In the genomic region with DNA sequence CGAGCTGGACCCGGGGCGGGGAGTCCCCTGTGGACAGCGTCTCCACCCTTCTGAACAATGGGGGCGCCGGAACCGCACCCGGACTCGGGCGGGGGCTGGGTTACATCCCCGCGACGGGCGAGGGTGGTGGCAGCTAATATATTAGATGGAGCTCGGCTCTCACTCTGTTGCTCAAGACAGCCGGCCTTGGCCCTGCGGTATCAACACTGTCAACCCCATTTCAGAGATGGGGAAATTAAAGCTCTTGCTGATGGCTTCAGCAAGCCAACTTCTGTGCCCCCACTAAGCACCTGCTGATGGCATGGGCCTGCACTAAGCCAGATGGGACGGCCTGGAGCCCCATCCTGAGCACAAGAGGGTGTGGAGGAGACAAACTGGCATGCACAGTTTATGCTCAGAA, we compare ENCODE assay signal across 8 mouse cellular contexts. TPM values are rescaled to one million over a fixed set of nuclear protein-coding genes. Genes with fewer than 3 reads are reported as not detected.
DNase-seq lines count a peak whose midpoint lies in the region; ATAC-seq and TF ChIP-seq lines count a peak whose summit lies in the region.

No protein-coding gene starts in this region.

- TF ChIP-seq CTCF in liver, adult 2 months (IDR thresholded peaks at IDR 0.05; ENCODE audit: low read depth, low read length) = no peak

- peaks cover 10% of the 10 kb centered on the region for H3K4me1 ChIP-seq in liver, adult 2 months (ENCODE audit: control insufficient read depth, insufficient read depth, low read length)
- peaks cover 28% of the 10 kb centered on the region for H3K4me1 ChIP-seq in embryonic facial prominence, embryonic 14.5 days (ENCODE audit: control insufficient read depth, insufficient read depth, low read length)
- peaks cover 33% of the 10 kb centered on the region for H3K4me1 ChIP-seq in limb, embryonic 10.5 days
- peaks cover 31% of the 10 kb centered on the region for H3K4me1 ChIP-seq in neural tube, embryonic 14.5 days (ENCODE audit: control insufficient read depth, insufficient read depth, low read length)

- H3K4me3 ChIP-seq in liver, adult 2 months (ENCODE audit: insufficient read depth, low read depth, low read length) = peak overlapping the region; percentile 84
- H3K4me3 ChIP-seq in embryonic facial prominence, embryonic 14.5 days (ENCODE audit: low read depth, low read length) = peak overlapping the region; percentile 88
- peak overlapping the region; percentile 80 for H3K4me3 ChIP-seq in limb, embryonic 10.5 days
- peak overlapping the region; percentile 83 for H3K4me3 ChIP-seq in neural tube, embryonic 14.5 days (ENCODE audit: low read depth, low read length)

- WGBS in liver, adult 2 months = 0% methylated on average over 18 of the region's 18 CpGs
- WGBS in embryonic facial prominence, embryonic 14.5 days = 1% methylated on average over 16 of the region's 18 CpGs
- WGBS in limb, embryonic 10.5 days = under 1% methylated on average over 18 of the region's 18 CpGs
- under 1% methylated on average over 17 of the region's 18 CpGs for WGBS in neural tube, embryonic 14.5 days

- no peaks in the 10 kb centered on the region for H3K9me3 ChIP-seq in embryonic facial prominence, embryonic 14.5 days (ENCODE audit: control insufficient read depth, low read length)
- H3K9me3 ChIP-seq in limb, embryonic 10.5 days (replicated peaks) = no peaks in the 10 kb centered on the region
- no peaks in the 10 kb centered on the region for H3K9me3 ChIP-seq in neural tube, embryonic 14.5 days (ENCODE audit: control insufficient read depth, low read length)

- H3K27ac ChIP-seq in liver, adult 2 months (replicated peaks; ENCODE audit: insufficient read depth, low read depth, low read length) = peak overlapping the region; percentile 64
- H3K27ac ChIP-seq in embryonic facial prominence, embryonic 14.5 days (replicated peaks; ENCODE audit: low read depth, low read length) = peak overlapping the region; percentile 93
- peak overlapping the region; percentile 99 for H3K27ac ChIP-seq in limb, embryonic 10.5 days
- peak overlapping the region; percentile 100 for H3K27ac ChIP-seq in neural tube, embryonic 14.5 days (ENCODE audit: low read depth, low read length)

- H3K4me2 ChIP-seq in embryonic facial prominence, embryonic 14.5 days (ENCODE audit: low read depth, low read length) = peak overlapping the region; percentile 73
- H3K4me2 ChIP-seq in neural tube, embryonic 14.5 days (ENCODE audit: low read depth, low read length) = peak overlapping the region; percentile 92

- DNase-seq in liver, adult 2 months (ENCODE audit: extremely low read depth, low read depth, low spot score) = peak; percentile 43
- no peak for DNase-seq in liver
- peak; percentile 41 for DNase-seq in embryonic facial prominence, embryonic 14.5 days (ENCODE audit: low spot score)
- no peak for DNase-seq in limb, embryonic 10.5 days (ENCODE audit: low spot score)
- DNase-seq in testis, postnatal 10 days (ENCODE audit: low spot score) = no peak
- no peak for DNase-seq in frontal cortex, postnatal 25 days (ENCODE audit: low spot score in 2 of 2)
- no peak for DNase-seq in kidney, postnatal 4 days

- ATAC-seq in embryonic facial prominence, embryonic 14.5 days (ENCODE audit: low read depth) = peak; percentile 58; the same call in 1 of the 2 replicates
- ATAC-seq in neural tube, embryonic 14.5 days (ENCODE audit: low read depth) = peak; percentile 70

- H3K27me3 ChIP-seq in liver, adult 2 months (ENCODE audit: control insufficient read depth, insufficient read depth, low read length) = no peaks in the 10 kb centered on the region
- H3K27me3 ChIP-seq in embryonic facial prominence, embryonic 14.5 days (replicated peaks; ENCODE audit: control insufficient read depth, insufficient read depth, low read length) = no peaks in the 10 kb centered on the region
- no peaks in the 10 kb centered on the region for H3K27me3 ChIP-seq in limb, embryonic 10.5 days (ENCODE audit: low read depth, poor library complexity, severe bottlenecking)
- no peaks in the 10 kb centered on the region for H3K27me3 ChIP-seq in neural tube, embryonic 14.5 days (ENCODE audit: control insufficient read depth, insufficient read depth, low read length)

- peak overlapping the region; percentile 84 for H3K9ac ChIP-seq in liver, adult 2 months (ENCODE audit: low read depth, low read length)
- H3K9ac ChIP-seq in embryonic facial prominence, embryonic 14.5 days (ENCODE audit: low read depth, low read length) = peak overlapping the region; percentile 89
- peak overlapping the region; percentile 99 for H3K9ac ChIP-seq in neural tube, embryonic 14.5 days (replicated peaks; ENCODE audit: low read depth, low read length)

- no peaks in the 10 kb centered on the region for H3K36me3 ChIP-seq in liver, adult 2 months (ENCODE audit: control insufficient read depth, insufficient read depth, low read length)
- no peaks in the 10 kb centered on the region for H3K36me3 ChIP-seq in embryonic facial prominence, embryonic 14.5 days (ENCODE audit: control insufficient read depth, insufficient read depth, low read length)
- H3K36me3 ChIP-seq in limb, embryonic 10.5 days = no peaks in the 10 kb centered on the region
- H3K36me3 ChIP-seq in neural tube, embryonic 14.5 days (ENCODE audit: control insufficient read depth, insufficient read depth, low read length) = no peaks in the 10 kb centered on the region

- no peaks in the 10 kb centered on the region; the same call in 1 of the 2 replicates for H3K79me2 ChIP-seq in liver, adult 2 months (ENCODE audit: control insufficient read depth, insufficient read depth, low read length)

- no peak for TF ChIP-seq POLR2A in liver, adult 2 months (IDR thresholded peaks at IDR 0.05; ENCODE audit: extremely low read depth, insufficient read depth, low read length)

RNA-seq across cellular contexts. Expression of a gene that starts 0.5 kb away (rescaled TPM):
- total RNA-seq in liver, adult 2 months (2014; rRNA removed) = 9.9 and 10.5 TPM in 2 replicates
- 8.6 and 16.1 TPM in 2 replicates for polyA plus RNA-seq in liver, adult 2 months (2012; rRNA removed)
- polyA plus RNA-seq in embryonic facial prominence, embryonic 14.5 days (2014; fragmentation: Nextera tagmentation; extraction: Ambion mirVana) = 15.0 and 15.6 TPM in 2 replicates
- 6.3 and 10.3 TPM in 2 replicates for polyA plus RNA-seq in limb, embryonic 10.5 days (2016; fragmentation: Nextera tagmentation; extraction: Ambion mirVana)
- polyA plus RNA-seq in neural tube, embryonic 14.5 days (2014; fragmentation: Nextera tagmentation; extraction: Ambion mirVana) = 43.3 and 45.6 TPM in 2 replicates

Comparison
In these comparisons a context has a peak if more than half of its experiments do, and no peak if none do; other contexts are left out.
1. DNase-seq: peak in liver, adult 2 months (single experiment) and embryonic facial prominence, embryonic 14.5 days (single experiment); none in liver (single experiment), limb, embryonic 10.5 days (single experiment), testis, postnatal 10 days (single experiment), frontal cortex, postnatal 25 days (0 of 2) and kidney, postnatal 4 days (0 of 2).
2. Peak in every context shown above with its lines, with median percentiles within 50 percentile points of each other: H3K27ac ChIP-seq, H3K4me3 ChIP-seq and H3K9ac ChIP-seq.